Mouse (Mus musculus) right cerebral cortex, postnatal 10 days (tissue): Measurements from ENCODE around the gene Fgfr4.

ENCODE experiments used
- DNase-seq, 2 experiments: peaks; one replicate each; pipeline ENCODE4 v3.0.0; 2021; ENCODE audit warnings: low spot score in 2 of 2

The Fgfr4 gene

GRCm38 (mm10) chr13:55152621-55153415, at the start of gene Fgfr4:
Fgfr4 (plus strand) TSS chr13:55152640.
- no peak for DNase-seq

- no peak for DNase-seq
Observed at GRCm38 (mm10) chr13:55103351-55103750, 49.1 kb upstream of the Fgfr4 start.

- DNase-seq, result peak; percentile 97 to 98
Observed at GRCm38 (mm10) chr13:55105045-55105952, 47.1 kb upstream of the Fgfr4 start, which contains the start of gene Zfp346. Zfp346 (plus strand) TSS chr13:55105311.

GRCm38 (mm10) chr13:55105953-55106691, 46.3 kb upstream of the Fgfr4 start:
- peak; percentile 22 to 28 for DNase-seq

- DNase-seq, result no peak
Observed at GRCm38 (mm10) chr13:55107116-55107515, 45.3 kb upstream of the Fgfr4 start.

GRCm38 (mm10) chr13:55107694-55108093, 44.7 kb upstream of the Fgfr4 start:
- DNase-seq, result peak; percentile 26 to 39

GRCm38 (mm10) chr13:55114375-55114774, 38.1 kb upstream of the Fgfr4 start:
- DNase-seq, result no peak

GRCm38 (mm10) chr13:55124903-55125302, 27.5 kb upstream of the Fgfr4 start:
- DNase-seq, result no peak

- DNase-seq, result no peak
Observed at GRCm38 (mm10) chr13:55133448-55133847, 19.0 kb upstream of the Fgfr4 start, which contains the start of gene Gm17617. Gm17617 (minus strand) TSS chr13:55133548.

GRCm38 (mm10) chr13:55135382-55135781, 17.1 kb upstream of the Fgfr4 start:
- no peak for DNase-seq

GRCm38 (mm10) chr13:55140271-55140670, 12.2 kb upstream of the Fgfr4 start:
- DNase-seq, result no peak

GRCm38 (mm10) chr13:55153951-55154350, 1.5 kb downstream of the Fgfr4 start:
- no peak for DNase-seq

- no peak for DNase-seq
Observed at GRCm38 (mm10) chr13:55162365-55162764, 9.9 kb downstream of the Fgfr4 start.

- DNase-seq, result no peak
Observed at GRCm38 (mm10) chr13:55163553-55163952, 11.1 kb downstream of the Fgfr4 start.

- no peak for DNase-seq
Observed at GRCm38 (mm10) chr13:55165831-55166339, 13.4 kb downstream of the Fgfr4 start.

- DNase-seq, result no peak
Observed at GRCm38 (mm10) chr13:55166806-55167725, 14.6 kb downstream of the Fgfr4 start.

GRCm38 (mm10) chr13:55167798-55168197, 15.4 kb downstream of the Fgfr4 start:
- no peak for DNase-seq

- no peak for DNase-seq
Observed at GRCm38 (mm10) chr13:55168255-55168654, 15.8 kb downstream of the Fgfr4 start.

- peak; percentile 62 to 64 for DNase-seq
Observed at GRCm38 (mm10) chr13:55168958-55169369, 16.5 kb downstream of the Fgfr4 start.
